Mouse (Mus musculus): ENCODE data around the gene Tfrc.
A peak's percentile ranks its signal among the peaks of the same experiment; 100 is the strongest.

Gene Tfrc

GRCm38 (mm10) chr16:32608712-32609400 lies at the start of gene Tfrc:
Tfrc (plus strand) TSS chr16:32608920.
- DNase-seq (ENCODE audit: low read depth) = peak; percentile 99

GRCm38 (mm10) chr16:32559493-32559892 lies 49.2 kb upstream of the Tfrc start:
- DNase-seq (ENCODE audit: low read depth) = no peak

GRCm38 (mm10) chr16:32563056-32563793 lies 45.5 kb upstream of the Tfrc start:
- no peak for DNase-seq (ENCODE audit: low read depth)

GRCm38 (mm10) chr16:32567282-32567681 lies 41.4 kb upstream of the Tfrc start:
- DNase-seq (ENCODE audit: low read depth) = no peak

GRCm38 (mm10) chr16:32568401-32568800 lies 40.3 kb upstream of the Tfrc start:
- DNase-seq (ENCODE audit: low read depth) = no peak

GRCm38 (mm10) chr16:32570042-32570441 lies 38.7 kb upstream of the Tfrc start:
- DNase-seq (ENCODE audit: low read depth) = no peak

- peak; percentile 18 for DNase-seq (ENCODE audit: low read depth)
Measured at GRCm38 (mm10) chr16:32572528-32572927, 36.2 kb upstream of the Tfrc start.

- DNase-seq (ENCODE audit: low read depth) = no peak
Measured at GRCm38 (mm10) chr16:32586482-32586881, 22.2 kb upstream of the Tfrc start.

- no peak for DNase-seq (ENCODE audit: low read depth)
Measured at GRCm38 (mm10) chr16:32588568-32588967, 20.2 kb upstream of the Tfrc start.

- DNase-seq (ENCODE audit: low read depth) = no peak
Measured at GRCm38 (mm10) chr16:32591521-32591920, 17.2 kb upstream of the Tfrc start.

- DNase-seq (ENCODE audit: low read depth) = peak; percentile 23
Measured at GRCm38 (mm10) chr16:32593283-32593805, 15.4 kb upstream of the Tfrc start.

- DNase-seq (ENCODE audit: low read depth) = peak; percentile 63
Measured at GRCm38 (mm10) chr16:32593916-32594315, 14.8 kb upstream of the Tfrc start.

- no peak for DNase-seq (ENCODE audit: low read depth)
Measured at GRCm38 (mm10) chr16:32594701-32595100, 14.0 kb upstream of the Tfrc start.

GRCm38 (mm10) chr16:32595142-32595855 lies 13.4 kb upstream of the Tfrc start:
- no peak for DNase-seq (ENCODE audit: low read depth)

GRCm38 (mm10) chr16:32597909-32598381 lies 10.8 kb upstream of the Tfrc start:
- no peak for DNase-seq (ENCODE audit: low read depth)

GRCm38 (mm10) chr16:32599151-32599550 lies 9.6 kb upstream of the Tfrc start:
- no peak for DNase-seq (ENCODE audit: low read depth)

- no peak for DNase-seq (ENCODE audit: low read depth)
Measured at GRCm38 (mm10) chr16:32602193-32602685, 6.5 kb upstream of the Tfrc start.

- DNase-seq (ENCODE audit: low read depth) = peak; percentile 18
Measured at GRCm38 (mm10) chr16:32607562-32608343, 967 bp upstream of the Tfrc start.

- no peak for DNase-seq (ENCODE audit: low read depth)
Measured at GRCm38 (mm10) chr16:32608344-32608711, 392 bp upstream of the Tfrc start.

- peak; percentile 54 for DNase-seq (ENCODE audit: low read depth)
Measured at GRCm38 (mm10) chr16:32609401-32609779, 670 bp downstream of the Tfrc start.

GRCm38 (mm10) chr16:32610460-32611255 lies 1.9 kb downstream of the Tfrc start:
- DNase-seq (ENCODE audit: low read depth) = no peak
